Mouse (Mus musculus) limb, embryonic 15.5 days (tissue): ENCODE measurements around the gene Gpr157. TPM values are rescaled to one million over a fixed set of nuclear protein-coding genes. Genes with fewer than 3 reads are reported as not detected.
"Not testable (repeated sequence)": the region's sequence is repeated elsewhere in the genome, so short reads cannot be mapped to it uniquely, and the experiment has no call there.

Experiments used
- ATAC-seq: fragments of 200-750 bp; cut with Nextera tagmentation; 2 replicates; pipeline ENCODE4 v1.8.0; 2017; ENCODE audit warnings: low read depth, moderate TSS enrichment; ENCODE audit not compliant: insufficient number of reproducible peaks, low FRiP score, low TSS enrichment
- H3K27ac ChIP-seq: fragments of 300-500 bp; sonication (generic); 2 replicates; pipeline ENCODE4 v1.5.1; 2015; ENCODE audit warnings: moderate library complexity, mild to moderate bottlenecking, inconsistent platforms
- H3K27me3 ChIP-seq: fragments of 300-500 bp; sonication (generic); 2 replicates; pipeline ENCODE4 v1.6.1; 2015; ENCODE audit warnings: inconsistent platforms
- H3K36me3 ChIP-seq: fragments of 300-500 bp; sonication (generic); 2 replicates; pipeline ENCODE4 v1.6.1; 2015; ENCODE audit warnings: inconsistent platforms
- H3K4me1 ChIP-seq: fragments of 300-500 bp; sonication (generic); 2 replicates; pipeline ENCODE4 v1.6.1; 2015; ENCODE audit warnings: inconsistent platforms
- H3K4me2 ChIP-seq: fragments of 300-500 bp; sonication (generic); 2 replicates; pipeline ENCODE4 v1.6.1; 2015; ENCODE audit warnings: mild to moderate bottlenecking, inconsistent platforms
- H3K4me3 ChIP-seq: fragments of 300-500 bp; sonication (generic); 2 replicates; pipeline ENCODE4 v1.5.1; 2015; ENCODE audit warnings: mild to moderate bottlenecking, inconsistent platforms
- H3K9ac ChIP-seq: fragments of 300-500 bp; sonication (generic); 2 replicates; pipeline ENCODE4 v1.6.1; 2015; ENCODE audit warnings: inconsistent platforms
- H3K9me3 ChIP-seq: fragments of 300-500 bp; sonication (generic); 2 replicates; pipeline ENCODE4 v1.6.1; 2016; ENCODE audit warnings: inconsistent platforms
- WGBS: fragments of 180-500 bp; shearing (Covaris S2); methylation state at CpG from one replicate; pipeline ENCODE4 v1.1.7; 2015; 5-methylcytosine and 5-hydroxymethylcytosine counted together
- polyA plus RNA-seq: library from polyadenylated mRNA; unstranded; fragments of >200 nt; fragmentation: Nextera tagmentation; extraction: Ambion mirVana; gene quantifications from 2 replicates; pipeline ENCODE4 v1.2.1, GENCODE M21; 2015

Gene Gpr157
- polyA plus RNA-seq = 1.4 and 1.7 TPM in 2 replicates

- Histone ChIP-seq H3K4me2 (peak within 1 kb of the TSS; percentile 95), H3K9me3 (no peaks in the 10 kb centered on the region), H3K4me3 (peak within 1 kb of the TSS; percentile 59), H3K27me3 (no peaks in the 10 kb centered on the region), H3K36me3 (no peaks in the 10 kb centered on the region), H3K27ac (peak within 1 kb of the TSS; percentile 74), H3K4me1 (peaks cover 24% of the 10 kb centered on the region), H3K9ac (peak within 1 kb of the TSS; percentile 55)
- WGBS = under 1% methylated on average over 56 of the region's 56 CpGs
- peak; percentile 96 for ATAC-seq
Observed at GRCm38 (mm10) chr4:150087161-150087889, at the start of gene Gpr157. TSS of gene Gpr157 (plus strand) at chr4:150087365.

- no peak overlapping the region for H3K27ac ChIP-seq
- H3K4me3 ChIP-seq = no peak overlapping the region
- H3K27me3 ChIP-seq = peaks cover 22% of the 10 kb centered on the region
- H3K4me2 ChIP-seq = no peak overlapping the region
- no peaks in the 10 kb centered on the region for H3K9me3 ChIP-seq
- no peak overlapping the region for H3K9ac ChIP-seq
- peaks cover 11% of the 10 kb centered on the region for H3K4me1 ChIP-seq
- ATAC-seq = no peak
- H3K36me3 ChIP-seq = no peaks in the 10 kb centered on the region
- 81% methylated on average over 7 of the region's 7 CpGs for WGBS
Observed at GRCm38 (mm10) chr4:150038533-150038932, 48.6 kb upstream of the Gpr157 start.

GRCm38 (mm10) chr4:150040003-150040581 lies 47.1 kb upstream of the Gpr157 start:
- Histone ChIP-seq H3K27me3 (peaks cover 7% of the 10 kb centered on the region), H3K9ac (no peak overlapping the region), H3K27ac (no peak overlapping the region), H3K36me3 (no peaks in the 10 kb centered on the region), H3K4me2 (no peak overlapping the region), H3K9me3 (no peaks in the 10 kb centered on the region), H3K4me3 (no peak overlapping the region), H3K4me1 (peaks cover 3% of the 10 kb centered on the region)
- ATAC-seq = no peak
- WGBS = 79% methylated on average over 9 of the region's 9 CpGs

GRCm38 (mm10) chr4:150040856-150041255 lies 46.3 kb upstream of the Gpr157 start:
- not testable (repeated sequence) for H3K9me3 ChIP-seq, H3K9ac ChIP-seq, H3K4me2 ChIP-seq, ATAC-seq, H3K4me3 ChIP-seq, H3K4me1 ChIP-seq, H3K27ac ChIP-seq, H3K27me3 ChIP-seq, H3K36me3 ChIP-seq
- WGBS = 50% methylated on average over 1 of the region's 1 CpGs

GRCm38 (mm10) chr4:150041346-150042110 lies 45.6 kb upstream of the Gpr157 start:
- H3K9ac ChIP-seq = no peak overlapping the region
- H3K9me3 ChIP-seq = no peaks in the 10 kb centered on the region
- no peaks in the 10 kb centered on the region for H3K27me3 ChIP-seq
- H3K27ac ChIP-seq = no peak overlapping the region
- no peaks in the 10 kb centered on the region for H3K4me1 ChIP-seq
- no peak overlapping the region for H3K4me2 ChIP-seq
- H3K36me3 ChIP-seq = no peaks in the 10 kb centered on the region
- H3K4me3 ChIP-seq = no peak overlapping the region
- no peak for ATAC-seq
- 76% methylated on average over 10 of the region's 10 CpGs for WGBS

GRCm38 (mm10) chr4:150043591-150043990 lies 43.6 kb upstream of the Gpr157 start:
- no peak for ATAC-seq
- Histone ChIP-seq H3K4me3 (no peak overlapping the region), H3K27ac (no peak overlapping the region), H3K36me3 (no peaks in the 10 kb centered on the region), H3K4me1 (peaks cover 13% of the 10 kb centered on the region), H3K9me3 (no peaks in the 10 kb centered on the region), H3K27me3 (peaks cover 13% of the 10 kb centered on the region), H3K4me2 (no peak overlapping the region), H3K9ac (no peak overlapping the region)
- 95% methylated on average over 9 of the region's 9 CpGs for WGBS

- peak overlapping the region; percentile 57; the same call in 1 of the 2 replicates for H3K27ac ChIP-seq
- under 1% methylated on average over 20 of the region's 20 CpGs for WGBS
- peaks cover 21% of the 10 kb centered on the region for H3K4me1 ChIP-seq
Observed at GRCm38 (mm10) chr4:150048038-150048437, 39.1 kb upstream of the Gpr157 start.

GRCm38 (mm10) chr4:150048478-150049156 lies 38.5 kb upstream of the Gpr157 start:
- Histone ChIP-seq H3K9me3 (no peaks in the 10 kb centered on the region), H3K4me2 (peak overlapping the region; percentile 92), H3K4me3 (peak overlapping the region; percentile 51), H3K36me3 (no peaks in the 10 kb centered on the region), H3K9ac (peak overlapping the region; percentile 46), H3K4me1 (peaks cover 21% of the 10 kb centered on the region), H3K27ac (peak overlapping the region; percentile 57), H3K27me3 (peaks cover 36% of the 10 kb centered on the region)
- ATAC-seq = no peak
- WGBS = under 1% methylated on average over 49 of the region's 49 CpGs

More at GRCm38 (mm10) chr4:150048038-150048437, 39.1 kb upstream of the Gpr157 start:
- peak overlapping the region; percentile 46 for H3K9ac ChIP-seq
- H3K27me3 ChIP-seq = peaks cover 36% of the 10 kb centered on the region
- H3K4me2 ChIP-seq = peak overlapping the region; percentile 92
- ATAC-seq = no peak
- H3K9me3 ChIP-seq = no peaks in the 10 kb centered on the region
- no peaks in the 10 kb centered on the region for H3K36me3 ChIP-seq
- peak overlapping the region; percentile 51 for H3K4me3 ChIP-seq

- no peaks in the 10 kb centered on the region for H3K36me3 ChIP-seq
- peaks cover 36% of the 10 kb centered on the region for H3K27me3 ChIP-seq
- ATAC-seq = no peak
- peak overlapping the region; percentile 57 for H3K27ac ChIP-seq
- peak overlapping the region; percentile 92 for H3K4me2 ChIP-seq
- H3K4me1 ChIP-seq = peaks cover 21% of the 10 kb centered on the region
- H3K9me3 ChIP-seq = no peaks in the 10 kb centered on the region
- peak overlapping the region; percentile 51 for H3K4me3 ChIP-seq
- H3K9ac ChIP-seq = peak overlapping the region; percentile 46
- WGBS = 12% methylated on average over 15 of the region's 15 CpGs
Observed at GRCm38 (mm10) chr4:150049157-150049513, 38.0 kb upstream of the Gpr157 start.

GRCm38 (mm10) chr4:150049564-150050226 lies 37.5 kb upstream of the Gpr157 start:
- no peak for ATAC-seq
- peak overlapping the region; percentile 51; the same call in 1 of the 2 replicates for H3K4me3 ChIP-seq
- H3K9me3 ChIP-seq = no peaks in the 10 kb centered on the region
- peak overlapping the region; percentile 92 for H3K4me2 ChIP-seq
- H3K36me3 ChIP-seq = no peaks in the 10 kb centered on the region
- H3K27ac ChIP-seq = peak overlapping the region; percentile 57; the same call in 1 of the 2 replicates
- no peak overlapping the region for H3K9ac ChIP-seq
- peaks cover 21% of the 10 kb centered on the region for H3K4me1 ChIP-seq
- WGBS = 21% methylated on average over 13 of the region's 13 CpGs
- peaks cover 36% of the 10 kb centered on the region for H3K27me3 ChIP-seq

- H3K4me3 ChIP-seq = no peak overlapping the region
- H3K36me3 ChIP-seq = no peaks in the 10 kb centered on the region
- H3K9me3 ChIP-seq = no peaks in the 10 kb centered on the region
- peaks cover 36% of the 10 kb centered on the region for H3K27me3 ChIP-seq
- H3K4me1 ChIP-seq = peaks cover 21% of the 10 kb centered on the region
- no peak for ATAC-seq
- H3K9ac ChIP-seq = no peak overlapping the region
- H3K4me2 ChIP-seq = no peak overlapping the region
- H3K27ac ChIP-seq = no peak overlapping the region
- WGBS = 67% methylated on average over 8 of the region's 8 CpGs
Observed at GRCm38 (mm10) chr4:150051514-150051913, 35.7 kb upstream of the Gpr157 start.
